Mouse (Mus musculus) Patski (cell line): ENCODE measurements at regions not wholly inside any gene's neighbourhood (a gene's known extent, or its start where the extent isn't known, plus 50 kb on each side); places are given as distances from the start of the nearest gene placed in this dataset.

Experiments
- ATAC-seq: fragments of 100-300 bp; one replicate; pipeline ENCODE4 v1.8.0; 2021
- CTCF ChIA-PET: fragments of 350-600 bp; sonication (Branson Sonifier 250); formaldehyde crosslinking; loops from one replicate; lab custom pipeline; 2022; ENCODE audit warnings: inconsistent platforms; lab: Charles Lee
- POLR2A ChIA-PET: fragments of 350-600 bp; sonication (Branson Sonifier 250); formaldehyde crosslinking; loops from one replicate; lab custom pipeline; 2022; ENCODE audit warnings: antibody characterized with exemption, inconsistent platforms; lab: Charles Lee
- DNase-seq: peaks from one replicate; pipeline ENCODE4 v3.0.0-alpha.2; 2011; ENCODE audit warnings: low read depth, low spot score
- H3K27me3 ChIP-seq: fragments of 371-371 bp; one replicate; pipeline ENCODE4 v1.5.1; 2021
- CTCF ChIP-seq: fragments of 100-300 bp; IDR thresholded peaks from one replicate; pipeline ENCODE4 v1.5.1; 2021
- in situ Hi-C: fragments of 300-500 bp; cut with MboI; formaldehyde crosslinking; loops from 3 replicates; pipeline ENCODE4 v1.11.1; 2018; ENCODE audit warnings: low pct_unique_long_range_greater_than_20kb, mixed read lengths

DNA sequence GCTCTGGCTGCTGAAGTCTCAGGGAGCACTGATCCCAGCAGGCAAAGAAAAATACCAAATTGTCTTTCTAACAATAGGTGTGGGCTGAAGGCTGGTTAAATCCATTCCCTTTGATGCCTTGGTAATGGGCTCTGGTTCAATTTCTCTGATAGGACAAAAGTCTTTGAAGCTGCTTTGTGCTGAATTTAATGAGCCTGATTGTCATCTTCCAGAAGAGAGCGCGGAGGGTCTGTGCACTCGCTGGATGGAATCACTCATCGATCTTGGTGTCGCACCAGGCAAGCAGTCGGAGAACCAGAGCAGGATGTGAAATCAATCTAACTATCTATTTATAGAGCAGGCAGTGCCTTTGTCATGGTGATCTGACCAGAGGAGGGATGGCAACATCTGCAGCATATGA lies 274.6 kb upstream of the Trib2 start:
- no peak for DNase-seq
- no peak for TF ChIP-seq CTCF
- H3K27me3 ChIP-seq, result no peaks in the 10 kb centered on the region
- ChIA-PET CTCF (no interaction called here), POLR2A (no interaction called here)
- in situ Hi-C loops, result no loop called here
- ATAC-seq, result no peak

DNA sequence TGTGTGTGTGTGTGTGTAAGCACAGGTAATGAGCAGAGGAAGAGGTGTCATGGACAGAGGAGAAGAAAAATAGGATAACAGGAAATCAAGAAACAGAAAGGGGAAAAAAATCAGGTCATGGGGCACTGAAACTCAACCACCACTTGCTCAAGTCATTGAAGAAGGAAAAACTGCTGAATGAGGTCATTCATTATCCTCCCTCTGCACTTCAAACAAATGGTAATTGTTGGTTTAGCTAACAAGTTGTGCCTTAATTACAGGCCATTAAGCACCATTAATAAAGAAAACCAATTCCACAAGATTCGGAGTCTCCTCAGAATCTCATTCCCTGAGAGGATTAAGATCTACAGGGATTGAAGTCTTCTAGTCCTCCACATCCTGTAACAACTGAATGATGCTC lies 266.5 kb upstream of the Trib2 start:
- TF ChIP-seq CTCF, result no peak
- DNase-seq (no peak), ATAC-seq (no peak)
- CTCF ChIA-PET, result no interaction called here
- in situ Hi-C loops, result no loop called here
- H3K27me3 ChIP-seq, result no peaks in the 10 kb centered on the region
- POLR2A ChIA-PET, result no interaction called here

DNA sequence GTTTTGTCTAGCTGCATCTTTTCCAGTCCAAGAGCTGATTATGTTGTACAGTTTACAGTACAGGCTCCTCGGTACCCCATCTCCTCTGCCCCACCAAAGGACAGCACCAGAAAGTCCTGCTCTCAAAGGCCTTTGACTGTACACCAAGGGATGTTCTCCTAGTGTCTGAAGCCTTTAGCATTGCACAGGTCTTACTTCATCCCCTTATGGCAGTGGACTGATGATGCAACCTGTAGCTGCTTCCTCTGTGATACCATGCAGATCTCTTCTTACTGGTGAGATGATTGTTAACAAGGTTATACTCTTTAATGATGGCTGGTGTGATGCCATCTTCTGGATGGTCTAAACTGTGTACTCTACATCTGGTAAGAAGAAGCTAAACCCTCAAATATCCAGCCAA lies 260.5 kb upstream of the Trib2 start:
- in situ Hi-C loops, result no loop called here
- no peaks in the 10 kb centered on the region for H3K27me3 ChIP-seq
- ATAC-seq, result no peak
- CTCF ChIA-PET, result no interaction called here
- DNase-seq, result no peak
- POLR2A ChIA-PET, result no interaction called here
- TF ChIP-seq CTCF, result no peak

DNA sequence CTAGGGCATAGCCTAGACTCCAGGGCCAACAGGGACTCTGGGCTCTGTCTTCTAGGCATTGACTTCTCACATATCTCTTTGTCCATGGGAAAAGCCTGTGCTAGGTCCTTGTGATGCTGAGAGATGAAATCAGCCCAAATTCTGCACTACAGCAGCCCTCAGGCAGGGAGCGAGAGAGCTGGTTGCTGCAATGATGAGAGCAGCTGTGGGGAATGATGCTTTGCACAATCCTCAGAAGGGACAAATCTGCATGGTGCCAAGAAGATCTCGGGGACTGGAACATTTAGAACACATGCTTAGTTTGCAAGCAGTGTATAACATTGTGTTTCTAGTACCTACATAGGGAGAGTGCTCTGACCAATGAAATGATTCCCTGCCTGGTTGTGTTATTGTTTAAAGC lies 259.2 kb upstream of the Trib2 start:
- CTCF ChIA-PET, result no interaction called here
- ATAC-seq, result no peak

DNA sequence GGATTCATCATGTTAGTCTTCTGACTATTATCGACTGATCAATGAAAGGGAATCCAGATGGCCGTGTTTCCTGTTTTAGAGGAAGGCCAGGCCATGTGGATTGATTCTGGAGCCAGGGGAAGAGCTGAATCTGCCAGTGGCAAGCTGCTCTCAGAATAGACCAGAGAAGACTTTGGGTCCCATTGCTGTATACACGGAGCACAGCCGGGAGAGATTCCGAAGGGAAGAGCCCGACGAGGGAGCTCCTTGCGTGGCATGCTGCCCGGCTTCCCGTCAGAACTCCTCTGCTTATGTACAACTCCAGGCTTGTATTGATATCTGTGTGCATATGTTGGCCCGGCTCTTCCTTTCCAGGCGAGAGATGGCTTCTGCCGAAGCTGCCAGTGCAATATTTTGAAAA lies 252.2 kb upstream of the Trib2 start:
- no peak for ATAC-seq
- in situ Hi-C loops, result loop anchor here (10.0 kb wide), 2 partner anchors 154 to 254 kb away; partner anchors contain the start of gene Trib2
- no peak for TF ChIP-seq CTCF

More for the DNA sequence above, 259.2 kb upstream of the Trib2 start:
- H3K27me3 ChIP-seq, result no peaks in the 10 kb centered on the region
- DNase-seq, result no peak
- POLR2A ChIA-PET, result no interaction called here
- no peak for TF ChIP-seq CTCF
- in situ Hi-C loops, result no loop called here

DNA sequence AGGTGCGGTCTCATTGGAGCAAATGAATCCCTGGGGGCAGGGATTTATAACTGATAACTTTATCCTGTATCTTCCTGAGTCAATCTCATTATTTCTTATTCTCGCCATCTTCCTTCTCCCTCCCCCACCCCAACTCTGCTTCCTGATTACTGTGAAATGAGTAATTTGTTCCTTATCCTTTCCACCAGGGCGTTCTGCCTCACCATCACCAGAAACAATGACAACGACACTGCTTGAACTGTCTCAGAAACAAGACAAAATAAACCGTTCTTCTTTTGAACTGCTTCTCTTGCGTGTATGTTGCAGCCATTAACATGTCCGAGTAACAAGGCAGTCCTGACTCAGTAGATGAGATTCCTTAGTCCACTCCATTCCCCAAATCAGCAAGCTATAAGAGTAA lies 246.0 kb upstream of the Trib2 start:
- in situ Hi-C loops, result loop anchor here (10.0 kb wide), 2 partner anchors 148 to 248 kb away; partner anchors contain the start of gene Trib2
- no peaks in the 10 kb centered on the region for H3K27me3 ChIP-seq
- ChIA-PET POLR2A (interaction anchor here (0.7 kb wide), 1 partner anchor 379 kb away, joined by 5 read pairs; no protein-coding TSS in a partner anchor), CTCF (no interaction called here)
- ATAC-seq, result no peak
- TF ChIP-seq CTCF, result no peak
- no peak for DNase-seq

More for the DNA sequence above, 252.2 kb upstream of the Trib2 start:
- no peaks in the 10 kb centered on the region for H3K27me3 ChIP-seq
- DNase-seq, result no peak
- CTCF ChIA-PET, result interaction anchor here (0.7 to 0.9 kb wide), 2 partner anchors 10 to 13 kb away, joined by 3 read pairs; no protein-coding TSS in a partner anchor
- POLR2A ChIA-PET, result no interaction called here

DNA sequence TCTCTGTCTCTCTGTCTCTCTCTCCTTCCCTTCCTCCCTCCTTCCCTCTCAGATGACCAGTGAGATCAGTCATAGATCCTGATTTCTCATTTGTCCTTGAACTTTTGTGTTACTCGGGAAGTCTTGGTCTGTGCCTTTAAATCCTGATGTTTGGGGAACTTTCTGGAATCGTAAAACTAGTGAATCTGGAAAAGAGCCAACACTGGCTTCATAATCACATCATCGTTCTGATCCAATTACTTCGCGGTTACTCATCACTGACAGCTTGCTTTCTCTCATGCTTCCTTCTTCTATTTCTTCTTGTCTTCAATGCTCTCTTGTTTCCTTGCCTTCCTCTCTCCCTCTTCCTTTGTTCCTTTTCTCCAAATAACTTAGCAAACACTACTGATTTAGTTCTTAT lies 243.7 kb upstream of the Trib2 start:
- in situ Hi-C loops, result loop anchor here (10.0 kb wide), 2 partner anchors 146 to 246 kb away; partner anchors contain the start of gene Trib2
- no peaks in the 10 kb centered on the region for H3K27me3 ChIP-seq
- ChIA-PET POLR2A (no interaction called here), CTCF (no interaction called here)
- DNase-seq (peak; percentile 68), ATAC-seq (no peak)
- TF ChIP-seq CTCF, result no peak

DNA sequence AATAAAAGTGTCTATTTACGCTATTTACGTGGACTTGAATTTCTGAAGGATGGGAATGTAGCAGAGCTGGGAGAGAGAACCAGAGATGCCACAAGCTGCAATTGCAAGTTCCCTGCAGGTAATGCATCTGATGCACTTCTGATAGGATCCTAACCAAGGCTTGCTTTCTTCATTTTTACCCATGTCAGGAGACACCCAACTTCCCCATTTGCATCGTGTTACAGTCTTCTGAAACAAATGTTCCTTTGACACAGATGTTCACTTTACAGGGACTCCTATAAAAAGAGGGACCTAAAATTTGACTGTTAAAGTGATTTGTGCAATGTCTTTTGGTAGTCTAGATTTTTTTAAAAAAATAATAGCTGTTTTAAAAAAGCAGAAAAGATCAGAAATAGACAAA lies 241.5 kb upstream of the Trib2 start:
- POLR2A ChIA-PET, result no interaction called here
- CTCF ChIA-PET, result no interaction called here
- no peak for TF ChIP-seq CTCF
- H3K27me3 ChIP-seq, result no peaks in the 10 kb centered on the region
- in situ Hi-C loops, result no loop called here
- ATAC-seq (no peak), DNase-seq (no peak)

DNA sequence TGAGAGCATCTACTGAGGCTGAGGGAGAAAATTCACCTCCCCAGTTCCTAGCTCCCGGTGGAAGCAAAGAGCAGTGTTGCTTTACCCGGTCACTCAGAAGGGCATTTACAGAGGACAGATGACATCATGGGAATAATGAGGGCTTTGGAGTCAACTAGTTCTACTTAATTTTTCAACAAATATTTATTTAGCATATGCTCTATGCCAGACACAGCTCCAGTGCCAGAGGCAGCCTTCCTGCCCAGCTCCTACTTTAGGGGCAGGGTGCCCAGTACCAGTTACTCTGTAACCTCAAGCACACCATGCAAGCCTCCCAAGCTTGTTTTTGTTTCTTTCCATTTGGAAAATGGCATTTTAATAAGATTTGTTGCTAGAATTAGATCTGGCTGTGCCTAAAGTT lies 240.1 kb upstream of the Trib2 start:
- POLR2A ChIA-PET, result no interaction called here
- no peak for DNase-seq
- in situ Hi-C loops, result no loop called here
- CTCF ChIA-PET, result no interaction called here
- H3K27me3 ChIP-seq, result no peaks in the 10 kb centered on the region
- no peak for TF ChIP-seq CTCF
- no peak for ATAC-seq

DNA sequence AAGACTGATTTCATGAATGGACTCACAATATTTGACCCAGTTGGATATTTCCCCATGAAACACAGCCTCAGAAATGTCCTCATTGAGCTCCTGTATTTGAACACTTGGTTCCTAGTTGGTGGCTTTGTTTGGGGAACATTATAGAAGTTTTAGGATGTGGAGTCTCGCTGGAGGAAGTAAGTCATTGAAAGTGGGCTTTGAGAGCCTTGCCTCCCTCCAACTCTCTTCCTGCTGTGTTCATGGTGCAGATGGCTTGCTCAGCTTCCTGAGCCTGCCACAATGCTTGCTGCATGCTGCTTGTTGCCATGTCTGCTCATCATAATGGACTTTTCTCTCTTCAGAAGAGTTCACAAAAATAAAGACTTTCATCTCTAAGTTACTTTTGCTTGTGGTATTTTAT lies 239.5 kb upstream of the Trib2 start:
- in situ Hi-C loops, result no loop called here
- no peak for TF ChIP-seq CTCF
- no peak for DNase-seq
- ATAC-seq, result no peak
- ChIA-PET POLR2A (no interaction called here), CTCF (interaction anchor here (1.3 kb wide), 1 partner anchor 10 kb away, joined by 3 read pairs; no protein-coding TSS in a partner anchor)
- no peaks in the 10 kb centered on the region for H3K27me3 ChIP-seq

DNA sequence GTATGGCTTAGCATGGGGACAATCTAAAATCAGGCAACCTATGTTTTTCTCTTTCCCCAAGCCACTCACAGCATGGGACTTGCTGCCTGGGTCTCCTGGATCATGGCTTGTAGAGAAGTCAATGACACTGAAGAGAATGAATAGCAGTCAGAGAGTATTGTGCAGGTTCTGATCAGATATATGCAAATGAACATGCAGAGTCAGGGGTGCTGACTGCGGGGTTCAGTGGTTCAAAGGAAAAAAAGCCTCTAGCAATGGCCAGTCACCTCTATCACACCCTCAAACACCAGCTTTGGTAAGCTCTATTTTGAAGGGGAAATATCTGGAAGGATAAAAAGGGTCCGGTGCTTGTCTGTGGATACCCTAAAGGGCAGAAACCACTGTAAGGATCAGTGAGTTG lies 237.9 kb upstream of the Trib2 start:
- H3K27me3 ChIP-seq, result no peaks in the 10 kb centered on the region
- DNase-seq, result no peak
- ATAC-seq, result no peak
- ChIA-PET POLR2A (no interaction called here), CTCF (no interaction called here)
- in situ Hi-C loops, result no loop called here
- TF ChIP-seq CTCF, result no peak

DNA sequence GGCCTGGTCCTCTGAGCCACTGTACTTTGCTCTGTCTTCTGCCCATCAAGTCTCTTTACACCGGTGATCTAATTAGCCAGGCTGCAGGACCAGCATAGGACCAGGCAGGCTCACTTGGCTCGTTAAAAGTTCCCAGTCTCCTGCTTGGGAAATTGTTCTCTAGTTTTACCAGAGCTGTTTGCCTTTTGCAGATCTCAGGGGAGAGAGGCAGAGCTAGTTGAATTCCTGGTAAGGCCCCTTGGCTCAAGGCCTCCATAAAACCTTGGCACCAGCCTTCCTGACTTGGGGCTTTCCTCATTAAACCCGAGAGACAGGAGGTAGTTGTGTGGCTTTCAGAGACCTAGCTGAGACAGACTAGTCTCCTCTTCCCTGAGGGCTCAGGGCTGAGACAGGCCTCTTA lies 237.0 kb upstream of the Trib2 start:
- in situ Hi-C loops, result no loop called here
- no peak for ATAC-seq
- POLR2A ChIA-PET, result no interaction called here
- CTCF ChIA-PET, result no interaction called here
- no peak for DNase-seq
- H3K27me3 ChIP-seq, result no peaks in the 10 kb centered on the region
- TF ChIP-seq CTCF, result no peak
